Mouse (Mus musculus): Measurements from ENCODE around the gene Unc5c.

GRCm38 (mm10) chr3:141814776-141815175 is 349.8 kb downstream of the Unc5c start:
- no peak for TF ChIP-seq CTCF (IDR thresholded peaks at IDR 0.05; ENCODE audit: low read depth)
- TF ChIP-seq EP300 (IDR thresholded peaks at IDR 0.05; ENCODE audit: low read depth) = no peak
